In genomic region chr12:11437907-11438447, GRCm38 (mm10) we compare ENCODE assay signal across 9 mouse cellular contexts. TPM values are rescaled to one million over a fixed set of nuclear protein-coding genes. Genes with fewer than 3 reads are reported as not detected.
DNase-seq lines count a peak whose midpoint lies in the region; ATAC-seq and TF ChIP-seq lines count a peak whose summit lies in the region.
"Had no signal": no experiment of that assay in that cellular context is flagged by ENCODE, and none has a peak within 500 bp of the region (broad histone marks: within the 10 kb centered on the region; RNA-seq: fewer than 3 reads in every experiment).

No protein-coding gene starts in this region.

- H3K27ac ChIP-seq in kidney, embryonic 15.5 days: no peak overlapping the region
- no peak overlapping the region for H3K27ac ChIP-seq in hindbrain, postnatal 0 days
- H3K27ac ChIP-seq in neural tube, embryonic 15.5 days (replicated peaks): no peak overlapping the region
- no peak overlapping the region for H3K27ac ChIP-seq in thymus, adult 2 months (ENCODE audit: control insufficient read depth, insufficient read depth, low read length)

- H3K9ac ChIP-seq in kidney, embryonic 15.5 days: no peak overlapping the region
- H3K9ac ChIP-seq in hindbrain, postnatal 0 days (replicated peaks; ENCODE audit: low read length): peak overlapping the region; percentile 37; the same call in 1 of the 2 replicates
- H3K9ac ChIP-seq in neural tube, embryonic 15.5 days (replicated peaks): no peak overlapping the region

- H3K4me1 ChIP-seq in kidney, embryonic 15.5 days: peaks cover 20% of the 10 kb centered on the region
- no peaks in the 10 kb centered on the region for H3K4me1 ChIP-seq in hindbrain, postnatal 0 days (ENCODE audit: insufficient read depth, low read length)
- peaks cover 25% of the 10 kb centered on the region for H3K4me1 ChIP-seq in neural tube, embryonic 15.5 days
- H3K4me1 ChIP-seq in thymus, adult 2 months (replicated peaks; ENCODE audit: control insufficient read depth, insufficient read depth, low read length): no peaks in the 10 kb centered on the region

- H3K9me3 ChIP-seq in kidney, embryonic 15.5 days (replicated peaks): no peaks in the 10 kb centered on the region
- H3K9me3 ChIP-seq in hindbrain, postnatal 0 days (ENCODE audit: low read length): no peaks in the 10 kb centered on the region
- no peaks in the 10 kb centered on the region for H3K9me3 ChIP-seq in neural tube, embryonic 15.5 days (replicated peaks)

- peak overlapping the region; percentile 80 for H3K4me2 ChIP-seq in kidney, embryonic 15.5 days
- peak overlapping the region; percentile 73 for H3K4me2 ChIP-seq in hindbrain, postnatal 0 days (ENCODE audit: low read depth, low read length)
- peak overlapping the region; percentile 68 for H3K4me2 ChIP-seq in neural tube, embryonic 15.5 days

- 28% methylated on average over 23 of the region's 23 CpGs for WGBS in kidney, embryonic 15.5 days
- 17% methylated on average over 23 of the region's 23 CpGs for WGBS in hindbrain, postnatal 0 days
- 26% methylated on average over 23 of the region's 23 CpGs for whole genome bisulfite sequencing in neural tube, embryonic 15.5 days
- WGBS in thymus, adult 2 months: 38% methylated on average over 23 of the region's 23 CpGs

- TF ChIP-seq POLR2A in thymus, adult 2 months (IDR thresholded peaks at IDR 0.05; ENCODE audit: control insufficient read depth, extremely low read depth, insufficient read depth, low read length, poor library complexity): no peak

- DNase-seq in kidney, adult 9 months: no peak
- DNase-seq in ZHBTc4 (ENCODE audit: low read depth, low spot score): peak; percentile 60
- DNase-seq in cerebellum, postnatal 25 days: peak; percentile 68
- DNase-seq in hindbrain, postnatal 0 days (ENCODE audit: low spot score): peak; percentile 25
- no peak for DNase-seq in urinary bladder, postnatal 36 days (ENCODE audit: low spot score in 2 of 2)
- no peak for DNase-seq in thymus, adult 2 months

- 0 out of 2 replicates have a peak, but pooled peaks have one; percentile 20 for ATAC-seq in kidney, embryonic 15.5 days (replicated peaks; ENCODE audit: low FRiP score)
- ATAC-seq in hindbrain, postnatal 0 days: peak; percentile 16; the same call in 1 of the 2 replicates
- no peak for ATAC-seq in neural tube, embryonic 15.5 days (ENCODE audit: low FRiP score)

- peaks cover 46% of the 10 kb centered on the region for H3K27me3 ChIP-seq in kidney, embryonic 15.5 days
- H3K27me3 ChIP-seq in hindbrain, postnatal 0 days (ENCODE audit: insufficient read depth, low read length): no peaks in the 10 kb centered on the region
- peaks cover 5% of the 10 kb centered on the region; the same call in 1 of the 2 replicates for H3K27me3 ChIP-seq in neural tube, embryonic 15.5 days (replicated peaks)
- no peaks in the 10 kb centered on the region; the same call in 1 of the 2 replicates for H3K27me3 ChIP-seq in thymus, adult 2 months (ENCODE audit: control insufficient read depth, insufficient read depth, low read length)

- peak overlapping the region; percentile 24 for H3K4me3 ChIP-seq in kidney, embryonic 15.5 days (replicated peaks)
- peak overlapping the region; percentile 16 for H3K4me3 ChIP-seq in hindbrain, postnatal 0 days (ENCODE audit: low read length)
- peak overlapping the region; percentile 52 for H3K4me3 ChIP-seq in neural tube, embryonic 15.5 days (replicated peaks)
- no peak overlapping the region for H3K4me3 ChIP-seq in thymus, adult 2 months (ENCODE audit: control insufficient read depth, insufficient read depth, low read length)

- H3K36me3 ChIP-seq in kidney, embryonic 15.5 days: no peaks in the 10 kb centered on the region
- H3K36me3 ChIP-seq in hindbrain, postnatal 0 days (ENCODE audit: insufficient read depth, low read length): no peaks in the 10 kb centered on the region
- H3K36me3 ChIP-seq in neural tube, embryonic 15.5 days: no peaks in the 10 kb centered on the region
- no peaks in the 10 kb centered on the region for H3K36me3 ChIP-seq in thymus, adult 2 months (ENCODE audit: control insufficient read depth, insufficient read depth, low read length)

- no peak for TF ChIP-seq CTCF in hindbrain, postnatal 0 days (IDR thresholded peaks at IDR 0.05; ENCODE audit: low read depth)
- no peak for TF ChIP-seq CTCF in thymus, adult 2 months (IDR thresholded peaks at IDR 0.05; ENCODE audit: borderline replicate concordance, control insufficient read depth, extremely low read depth, insufficient read depth, low read length, poor library complexity)

RNA-seq across cellular contexts. Expression of gene Vsnl1, which starts 1.6 kb away (rescaled TPM):
- polyA plus RNA-seq in kidney, embryonic 15.5 days (2015; fragmentation: Nextera tagmentation; extraction: Ambion mirVana): 0.55 and 0.78 TPM in 2 replicates
- 154 and 182 TPM in 2 replicates for total RNA-seq in hindbrain, postnatal 0 days (2014; rRNA removed)
- polyA plus RNA-seq in hindbrain, postnatal 0 days (2015; fragmentation: Nextera tagmentation; extraction: Ambion mirVana): 187 and 225 TPM in 2 replicates
- polyA plus RNA-seq in neural tube, embryonic 15.5 days (2015; fragmentation: Nextera tagmentation; extraction: Ambion mirVana): 142 and 148 TPM in 2 replicates
- 0.16 and 0.40 TPM in 2 replicates for polyA plus RNA-seq in thymus, adult 2 months (2012; rRNA removed)

RNA-seq across cellular contexts. Expression of gene Rad51ap2, which starts 17.9 kb away (rescaled TPM):
- polyA plus RNA-seq in kidney, embryonic 15.5 days (2015; fragmentation: Nextera tagmentation; extraction: Ambion mirVana): 0.06 and 0.10 TPM in 2 replicates
- 0.22 TPM in 1 of 2 replicates, not detected in the other for total RNA-seq in hindbrain, postnatal 0 days (2014; rRNA removed)
- polyA plus RNA-seq in hindbrain, postnatal 0 days (2015; fragmentation: Nextera tagmentation; extraction: Ambion mirVana): 0.73 and 0.91 TPM in 2 replicates
- polyA plus RNA-seq in neural tube, embryonic 15.5 days (2015; fragmentation: Nextera tagmentation; extraction: Ambion mirVana): 0.28 and 0.36 TPM in 2 replicates
- polyA plus RNA-seq in thymus, adult 2 months (2012; rRNA removed): not detected in 2 replicates
- total RNA-seq: heart, postnatal 14 days had no signal

Comparison
In these comparisons a context has a peak if more than half of its experiments do, and no peak if none do; other contexts are left out.
1. DNase-seq: peak in ZHBTc4 (single experiment), cerebellum, postnatal 25 days (2 of 2) and hindbrain, postnatal 0 days (single experiment); none in kidney, adult 9 months (single experiment), urinary bladder, postnatal 36 days (0 of 2) and thymus, adult 2 months (single experiment).
2. RNA of gene Vsnl1, which starts 1.6 kb away (polyA plus RNA-seq): 187 to 225 TPM in hindbrain, postnatal 0 days and 142 to 148 TPM in neural tube, embryonic 15.5 days; 0.55 to 0.78 TPM in kidney, embryonic 15.5 days and 0.16 to 0.40 TPM in thymus, adult 2 months; every median in the first group is over 10 times any median in the second.
3. Peak in every context shown above with its lines, with median percentiles within 50 percentile points of each other: H3K4me2 ChIP-seq.